Comparison of ENCODE assay signal across 11 mouse cellular contexts in the genomic region with DNA sequence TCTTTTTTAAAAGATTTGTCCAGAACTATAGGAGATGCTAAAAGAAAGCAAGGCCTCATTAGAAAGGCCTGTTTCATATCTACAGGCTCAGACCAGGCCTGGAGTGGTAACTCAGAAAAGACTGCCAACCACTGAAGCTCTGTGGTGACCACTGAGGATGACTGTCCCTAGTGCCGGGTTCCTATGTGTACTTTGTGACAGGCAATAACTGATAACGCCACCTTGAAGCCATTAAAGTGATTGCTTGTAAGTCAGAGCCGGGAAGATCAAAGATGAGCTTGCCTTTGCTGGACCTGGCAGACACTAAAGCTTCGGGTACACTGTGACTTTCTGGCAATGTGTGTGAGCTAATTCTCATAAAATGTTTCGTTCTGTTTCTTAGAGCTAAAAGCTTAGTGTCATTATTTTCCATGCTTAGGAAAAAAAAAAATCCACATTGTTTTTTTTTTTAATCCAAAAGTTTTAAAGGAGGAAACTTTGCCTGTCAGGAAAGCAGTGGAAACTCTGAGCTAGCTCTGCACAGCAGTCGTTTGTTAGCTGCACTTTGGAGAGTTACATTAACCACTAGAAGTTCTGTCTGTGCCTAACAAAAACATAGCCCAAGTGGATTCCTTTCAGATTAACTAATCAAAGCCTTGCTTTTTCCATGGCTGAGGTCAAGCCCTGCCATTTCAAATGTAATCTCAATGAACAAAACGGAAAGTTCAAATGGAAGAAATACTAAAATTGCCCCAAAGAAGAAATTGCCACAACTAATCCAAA. TPM values are rescaled to one million over a fixed set of nuclear protein-coding genes. Genes with fewer than 3 reads are reported as not detected.
DNase-seq lines count a peak whose midpoint lies in the region; ATAC-seq and TF ChIP-seq lines count a peak whose summit lies in the region.
"Had no signal": no experiment of that assay in that cellular context is flagged by ENCODE, and none has a peak within 500 bp of the region (broad histone marks: within the 10 kb centered on the region; RNA-seq: fewer than 3 reads in every experiment).

No protein-coding gene starts in this region.

- no peak for DNase-seq in kidney, postnatal 0 days (ENCODE audit: low spot score)
- DNase-seq in kidney, postnatal 4 days, result no peak
- DNase-seq in embryo, embryonic 10.5 days (ENCODE audit: low spot score), result peak; percentile 46
- DNase-seq in layer of hippocampus, postnatal 10 days (ENCODE audit: low spot score in 2 of 2), result no peak
- no peak for DNase-seq in adrenal gland, postnatal 10 days
- no peak for DNase-seq in right cerebral cortex, postnatal 25 days
- DNase-seq: cerebellum, postnatal 25 days had no signal

- TF ChIP-seq POLR2A in embryonic fibroblast, embryonic 13.5 days (IDR thresholded peaks at IDR 0.05; ENCODE audit: low read depth, low read length), result no peak

- H3K9ac ChIP-seq in kidney, postnatal 0 days (ENCODE audit: low read depth, low read length), result no peak overlapping the region
- H3K9ac ChIP-seq in neural tube, embryonic 12.5 days, result no peak overlapping the region

- H3K36me3 ChIP-seq in kidney, postnatal 0 days (ENCODE audit: insufficient read depth, low read length), result no peaks in the 10 kb centered on the region
- H3K36me3 ChIP-seq in neural tube, embryonic 12.5 days, result no peaks in the 10 kb centered on the region

- H3K27me3 ChIP-seq in kidney, postnatal 0 days (ENCODE audit: insufficient read depth, low read length), result no peaks in the 10 kb centered on the region
- H3K27me3 ChIP-seq in neural tube, embryonic 12.5 days (replicated peaks), result no peaks in the 10 kb centered on the region

- H3K27ac ChIP-seq in kidney, postnatal 0 days, result no peak overlapping the region
- peak overlapping the region; percentile 91 for H3K27ac ChIP-seq in embryonic fibroblast, embryonic 13.5 days (ENCODE audit: insufficient read depth, low read length)
- no peak overlapping the region for H3K27ac ChIP-seq in neural tube, embryonic 12.5 days
- H3K27ac ChIP-seq: hindbrain, postnatal 0 days; macrophage had no signal

- H3K4me1 ChIP-seq in kidney, postnatal 0 days (replicated peaks; ENCODE audit: insufficient read depth, low read length), result no peaks in the 10 kb centered on the region
- peaks cover 6% of the 10 kb centered on the region for H3K4me1 ChIP-seq in embryonic fibroblast, embryonic 13.5 days (ENCODE audit: control insufficient read depth, insufficient read depth, low read length)
- H3K4me1 ChIP-seq in neural tube, embryonic 12.5 days, result no peaks in the 10 kb centered on the region

- no peaks in the 10 kb centered on the region for H3K9me3 ChIP-seq in kidney, postnatal 0 days (replicated peaks; ENCODE audit: low read length)
- no peaks in the 10 kb centered on the region for H3K9me3 ChIP-seq in neural tube, embryonic 12.5 days

- H3K4me3 ChIP-seq in kidney, postnatal 0 days (replicated peaks; ENCODE audit: low read depth, low read length), result no peak overlapping the region
- H3K4me3 ChIP-seq in embryonic fibroblast, embryonic 13.5 days (ENCODE audit: insufficient read depth, low read length), result no peak overlapping the region
- H3K4me3 ChIP-seq in neural tube, embryonic 12.5 days, result no peak overlapping the region

- 19% methylated on average over 7 of the region's 7 CpGs for WGBS in kidney, postnatal 0 days
- 43% methylated on average over 7 of the region's 7 CpGs for WGBS in neural tube, embryonic 12.5 days

- no peak for TF ChIP-seq CTCF in kidney, postnatal 0 days (IDR thresholded peaks at IDR 0.05; ENCODE audit: low read depth)
- no peak for TF ChIP-seq CTCF in embryonic fibroblast, embryonic 13.5 days (IDR thresholded peaks at IDR 0.05; ENCODE audit: borderline replicate concordance, insufficient read depth, low read length)

- peak overlapping the region; percentile 25 for H3K4me2 ChIP-seq in kidney, postnatal 0 days (ENCODE audit: low read length)
- 0 out of 2 replicates have a peak overlapping the region, but pooled peaks have one; percentile 7 for H3K4me2 ChIP-seq in neural tube, embryonic 12.5 days (replicated peaks)

- no peak for ATAC-seq in kidney, postnatal 0 days (replicated peaks; ENCODE audit: low FRiP score, low read depth)
- ATAC-seq in neural tube, embryonic 12.5 days (ENCODE audit: low FRiP score, low read depth), result no peak
- ATAC-seq: hindbrain, postnatal 0 days had no signal

RNA-seq across cellular contexts. Expression of gene Col3a1, which starts 4.6 kb away (rescaled TPM):
- polyA plus RNA-seq in kidney, postnatal 0 days (2015; fragmentation: Nextera tagmentation; extraction: Ambion mirVana), result 615 and 661 TPM in 2 replicates
- polyA plus RNA-seq in embryonic fibroblast, embryonic 13.5 days (2011; ENCODE audit: insufficient read length, low read depth, missing spikeins), result 1,952 and 4,064 TPM in 2 replicates
- polyA plus RNA-seq in neural tube, embryonic 12.5 days (2016; fragmentation: Nextera tagmentation; extraction: Ambion mirVana), result 472 and 499 TPM in 2 replicates
- total RNA-seq in layer of hippocampus, postnatal 10 days (2021), result 10 to 100 TPM; 50.9 to 52.7 TPM
- total RNA-seq in adrenal gland, postnatal 10 days (2021), result 1,000 to 10,000 TPM; 1,078 to 1,163 TPM
